Mouse (Mus musculus) MN1 (cell line): Measurements from ENCODE around the gene Srcap.
"Not testable (repeated sequence)": the region's sequence is repeated elsewhere in the genome, so short reads cannot be mapped to it uniquely, and the experiment has no call there.

Source experiments
- DNase-seq: peaks from one replicate; pipeline ENCODE4 v3.0.0-alpha.2; 2016; ENCODE audit warnings: low spot score

The Srcap gene

GRCm38 (mm10) chr7:127489982-127490381 lies 21.8 kb upstream of the Srcap start:
- no peak for DNase-seq

GRCm38 (mm10) chr7:127491846-127492245 lies 19.9 kb upstream of the Srcap start:
- no peak for DNase-seq

- DNase-seq = no peak
These were observed 17.1 kb upstream of the Srcap start for GRCm38 (mm10) chr7:127494648-127495047.

- DNase-seq = no peak
These were observed 14.4 kb upstream of the Srcap start for GRCm38 (mm10) chr7:127497382-127497781.

GRCm38 (mm10) chr7:127498407-127498806 lies 13.4 kb upstream of the Srcap start:
- peak; percentile 29 for DNase-seq

GRCm38 (mm10) chr7:127508291-127508690 lies 3.5 kb upstream of the Srcap start:
- no peak for DNase-seq

- not testable (repeated sequence) for DNase-seq
These were observed 2.0 kb upstream of the Srcap start for GRCm38 (mm10) chr7:127509830-127510229.

GRCm38 (mm10) chr7:127511241-127511640 lies 542 bp upstream of the Srcap start:
- DNase-seq = peak; percentile 58

- peak; percentile 94 for DNase-seq
These were observed 640 bp downstream of the Srcap start for GRCm38 (mm10) chr7:127512231-127513015.

GRCm38 (mm10) chr7:127513016-127513390 lies 1.2 kb downstream of the Srcap start:
- peak; percentile 55 for DNase-seq

GRCm38 (mm10) chr7:127513781-127514180 lies 2.0 kb downstream of the Srcap start:
- no peak for DNase-seq

GRCm38 (mm10) chr7:127515846-127516245 lies 4.1 kb downstream of the Srcap start:
- no peak for DNase-seq

GRCm38 (mm10) chr7:127516344-127516743 lies 4.6 kb downstream of the Srcap start:
- DNase-seq = no peak

- DNase-seq = no peak
These were observed 7.5 kb downstream of the Srcap start, which contains the start of gene Gm42715 for GRCm38 (mm10) chr7:127519284-127519683. Gene Gm42715 (plus strand): TSS chr7:127519584.

GRCm38 (mm10) chr7:127541671-127542070 lies 29.9 kb downstream of the Srcap start:
- DNase-seq = no peak

GRCm38 (mm10) chr7:127549116-127549835 lies 37.5 kb downstream of the Srcap start:
- DNase-seq = peak; percentile 23

GRCm38 (mm10) chr7:127551558-127551957 lies 39.8 kb downstream of the Srcap start:
- no peak for DNase-seq

GRCm38 (mm10) chr7:127560580-127560979 lies 48.8 kb downstream of the Srcap start:
- DNase-seq = no peak

- DNase-seq = no peak
These were observed 49.6 kb downstream of the Srcap start, which contains the start of gene Tmem265 for GRCm38 (mm10) chr7:127561340-127561858. Gene Tmem265 (plus strand): TSS chr7:127561390.

GRCm38 (mm10) chr7:127564381-127565150 lies 52.8 kb downstream of the Srcap start:
- DNase-seq = peak; percentile 71

- peak; percentile 98 for DNase-seq
These were observed 61.2 kb downstream of the Srcap start, which contains the start of gene Phkg2 for GRCm38 (mm10) chr7:127572895-127573471. Gene Phkg2 (plus strand): TSS chr7:127573340.
